Mouse (Mus musculus) heart, postnatal 0 days (tissue): ENCODE data around the gene Shroom3. TPM values are rescaled to one million over a fixed set of nuclear protein-coding genes. Genes with fewer than 3 reads are reported as not detected.

Experiments used
- ATAC-seq: fragments of 200-750 bp; cut with Nextera tagmentation; 2 replicates; pipeline ENCODE4 v1.8.0; 2017; ENCODE audit warnings: low read depth, moderate number of reproducible peaks, moderate library complexity; ENCODE audit not compliant: insufficient read depth
- DNase-seq: peaks from one replicate; pipeline ENCODE4 v3.0.0-alpha.2; 2016; ENCODE audit warnings: low spot score
- H3K27ac ChIP-seq: fragments of 300-500 bp; sonication (generic); 2 replicates; pipeline ENCODE4 v1.5.1; 2014; ENCODE audit warnings: low read depth, mild to moderate bottlenecking
- H3K27me3 ChIP-seq: fragments of 300-500 bp; sonication (generic); 2 replicates; pipeline ENCODE4 v1.6.1; 2014; ENCODE audit warnings: low read length, mixed read lengths; ENCODE audit not compliant: control insufficient read depth, insufficient read depth
- H3K36me3 ChIP-seq: fragments of 300-500 bp; sonication (generic); replicated peaks from 2 replicates; pipeline ENCODE4 v1.6.1; 2014; ENCODE audit warnings: low read length, mixed read lengths; ENCODE audit not compliant: control insufficient read depth, insufficient read depth
- H3K4me1 ChIP-seq: fragments of 300-500 bp; sonication (generic); 2 replicates; pipeline ENCODE4 v1.6.1; 2014; ENCODE audit warnings: antibody characterized with exemption; ENCODE audit not compliant: control insufficient read depth, insufficient read depth
- H3K4me2 ChIP-seq: fragments of 300-500 bp; sonication (generic); 2 replicates; pipeline ENCODE4 v1.6.1; 2014; ENCODE audit warnings: low read depth, mild to moderate bottlenecking, low read length, moderate library complexity
- H3K4me3 ChIP-seq: fragments of 300-500 bp; sonication (generic); 2 replicates; pipeline ENCODE4 v1.5.1; 2014; ENCODE audit warnings: low read depth, low read length
- H3K9ac ChIP-seq: fragments of 300-500 bp; sonication (generic); replicated peaks from 2 replicates; pipeline ENCODE4 v1.6.1; 2014; ENCODE audit warnings: low read depth, low read length, mixed read lengths
- H3K9me3 ChIP-seq: fragments of 300-500 bp; sonication (generic); replicated peaks from 2 replicates; pipeline ENCODE4 v1.6.1; 2016; ENCODE audit warnings: low read length; ENCODE audit not compliant: control insufficient read depth
- CTCF ChIP-seq: IDR thresholded peaks from 2 replicates; pipeline ENCODE4 v1.5.1; 2016; ENCODE audit warnings: antibody characterized with exemption, control low read depth, low read depth
- EP300 ChIP-seq: IDR thresholded peaks from 2 replicates; pipeline ENCODE4 v1.6.1; 2016; ENCODE audit warnings: antibody characterized with exemption, low read depth
- WGBS: fragments of 180-500 bp; shearing (Covaris S2); extraction: QIAGEN DNeasy Blood & Tissue Kit; methylation state at CpG from one replicate; pipeline ENCODE4 v1.1.7; 2014; 5-methylcytosine and 5-hydroxymethylcytosine counted together
- polyA plus RNA-seq: library from polyadenylated mRNA; unstranded; fragments of >200 nt; fragmentation: Nextera tagmentation; extraction: Ambion mirVana; gene quantifications from 2 replicates; pipeline ENCODE4 v1.2.1, GENCODE M21; 2015
- total RNA-seq: library from RNA; depleted of rRNA; stranded (reverse); fragments of >200 nt; gene quantifications from 2 replicates; pipeline ENCODE4 v1.2.3, GENCODE M21; 2014; ENCODE audit warnings: low replicate concordance

Gene Shroom3
- total and polyA plus RNA-seq, 2 experiments from 2014 or later: 13.3 to 72.4 TPM

GRCm38 (mm10) chr5:92729221-92729620 lies 46.0 kb downstream of the Shroom3 start:
- Histone ChIP-seq H3K4me1 (0 out of 2 replicates have a peak, but pooled peaks cover 6% of the 10 kb centered on the region), H3K4me2 (no peak overlapping the region), H3K36me3 (no peaks in the 10 kb centered on the region), H3K4me3 (no peak overlapping the region), H3K27me3 (no peaks in the 10 kb centered on the region), H3K9ac (no peak overlapping the region), H3K9me3 (no peaks in the 10 kb centered on the region), H3K27ac (no peak overlapping the region)
- 57% methylated on average over 6 of the region's 6 CpGs for WGBS
- ATAC-seq (0 out of 2 replicates have a peak, but pooled peaks have one; percentile 44), DNase-seq (no peak)
- TF ChIP-seq CTCF (no peak), EP300 (no peak)

- no peak for ATAC-seq
- H3K9me3 ChIP-seq: no peaks in the 10 kb centered on the region
- no peak overlapping the region for H3K27ac ChIP-seq
- DNase-seq: no peak
- no peak overlapping the region for H3K4me2 ChIP-seq
- H3K4me3 ChIP-seq: no peak overlapping the region
- no peaks in the 10 kb centered on the region for H3K27me3 ChIP-seq
- H3K4me1 ChIP-seq: peaks cover 8% of the 10 kb centered on the region; the same call in 1 of the 2 replicates
- no peaks in the 10 kb centered on the region for H3K36me3 ChIP-seq
- 65% methylated on average over 3 of the region's 3 CpGs for WGBS
- TF ChIP-seq EP300 (no peak), CTCF (no peak)
- no peak overlapping the region for H3K9ac ChIP-seq
Observed at GRCm38 (mm10) chr5:92741802-92742201, 58.6 kb downstream of the Shroom3 start.

GRCm38 (mm10) chr5:92742701-92743100 lies 59.5 kb downstream of the Shroom3 start:
- peaks cover 8% of the 10 kb centered on the region; the same call in 1 of the 2 replicates for H3K4me1 ChIP-seq
- no peak overlapping the region for H3K4me3 ChIP-seq
- no peak overlapping the region for H3K27ac ChIP-seq
- DNase-seq (no peak), ATAC-seq (no peak)
- H3K36me3 ChIP-seq: no peaks in the 10 kb centered on the region
- 69% methylated on average over 5 of the region's 5 CpGs for WGBS
- H3K9me3 ChIP-seq: no peaks in the 10 kb centered on the region
- no peak overlapping the region for H3K4me2 ChIP-seq
- no peaks in the 10 kb centered on the region for H3K27me3 ChIP-seq
- H3K9ac ChIP-seq: no peak overlapping the region; the same call in 1 of the 2 replicates
- TF ChIP-seq CTCF (no peak), EP300 (no peak)

- H3K4me1 ChIP-seq: peaks cover 15% of the 10 kb centered on the region; the same call in 1 of the 2 replicates
- peak; percentile 98 for ATAC-seq
- TF ChIP-seq EP300: peak; percentile 98
- 0 out of 2 replicates have a peak, but pooled peaks have one; percentile 8 for TF ChIP-seq CTCF
- H3K4me2 ChIP-seq: no peak overlapping the region
- DNase-seq: peak; percentile 96
- no peaks in the 10 kb centered on the region for H3K27me3 ChIP-seq
- H3K4me3 ChIP-seq: no peak overlapping the region
- H3K9ac ChIP-seq: no peak overlapping the region
- no peaks in the 10 kb centered on the region for H3K36me3 ChIP-seq
- no peaks in the 10 kb centered on the region for H3K9me3 ChIP-seq
- peak overlapping the region; percentile 93 for H3K27ac ChIP-seq
- WGBS: 24% methylated on average over 8 of the region's 8 CpGs
Observed at GRCm38 (mm10) chr5:92745390-92746253, 62.4 kb downstream of the Shroom3 start.

GRCm38 (mm10) chr5:92751488-92751887 lies 68.3 kb downstream of the Shroom3 start:
- H3K27ac ChIP-seq: no peak overlapping the region
- ATAC-seq: no peak
- no peak for TF ChIP-seq EP300
- no peak for TF ChIP-seq CTCF
- no peaks in the 10 kb centered on the region for H3K9me3 ChIP-seq
- DNase-seq: peak; percentile 3
- WGBS: 80% methylated on average over 4 of the region's 4 CpGs
- H3K4me3 ChIP-seq: no peak overlapping the region
- no peak overlapping the region for H3K9ac ChIP-seq
- no peak overlapping the region for H3K4me2 ChIP-seq
- H3K36me3 ChIP-seq: no peaks in the 10 kb centered on the region
- peaks cover 9% of the 10 kb centered on the region; the same call in 1 of the 2 replicates for H3K4me1 ChIP-seq
- H3K27me3 ChIP-seq: no peaks in the 10 kb centered on the region
